Mouse (Mus musculus) ES-Bruce4 (cell line): Measurements from ENCODE around the gene Taar7a.

Source experiments
- CTCF ChIP-seq: IDR thresholded peaks from one replicate; pipeline ENCODE4 v1.8.1; 2011; ENCODE audit warnings: low read depth, low read length
- POLR2A ChIP-seq: IDR thresholded peaks from one replicate; pipeline ENCODE4 v1.8.1; 2011; ENCODE audit warnings: low read length; ENCODE audit not compliant: insufficient read depth

- TF ChIP-seq POLR2A (no peak), CTCF (no peak)
These were observed 28.2 kb downstream of the Taar7a start for GRCm38 (mm10) chr10:23964921-23965610.
